Mouse (Mus musculus) kidney, adult 2 months (tissue): ENCODE data around the gene Fn1. TPM values are rescaled to one million over a fixed set of nuclear protein-coding genes. Genes with fewer than 3 reads are reported as not detected.
A peak's percentile ranks its signal among the peaks of the same experiment; 100 is the strongest.

Experiments
- DNase-seq: peaks from one replicate; pipeline ENCODE4 v3.0.0; 2021
- H3K27ac ChIP-seq: fragments of 200-500 bp; 2 replicates; pipeline ENCODE4 v1.5.1; 2012; ENCODE audit warnings: low read depth, low read length, control low read depth, inconsistent platforms; ENCODE audit not compliant: insufficient read depth
- H3K27me3 ChIP-seq: fragments of 200-500 bp; replicated peaks from 2 replicates; pipeline ENCODE4 v1.6.1; 2012; ENCODE audit warnings: mild to moderate bottlenecking, moderate library complexity, low read length, inconsistent platforms; ENCODE audit not compliant: control insufficient read depth, insufficient read depth
- H3K36me3 ChIP-seq: fragments of 200-500 bp; 2 replicates; pipeline ENCODE4 v1.6.1; 2012; ENCODE audit warnings: mild to moderate bottlenecking, moderate library complexity, low read length, inconsistent platforms; ENCODE audit not compliant: control insufficient read depth, insufficient read depth
- H3K4me1 ChIP-seq: fragments of 200-500 bp; 2 replicates; pipeline ENCODE4 v1.6.1; 2011; ENCODE audit warnings: low read length; ENCODE audit not compliant: control insufficient read depth, insufficient read depth
- H3K4me3 ChIP-seq: fragments of 200-500 bp; 2 replicates; pipeline ENCODE4 v1.5.1; 2011; ENCODE audit warnings: mild to moderate bottlenecking, low read depth, low read length, control low read depth; ENCODE audit not compliant: insufficient read depth
- CTCF ChIP-seq: fragments of 200-500 bp; conservative IDR thresholded peaks from 2 replicates; pipeline ENCODE4 v1.5.1; 2011; ENCODE audit warnings: low read depth, mild to moderate bottlenecking, control low read depth, low read length, moderate library complexity, mixed read lengths; ENCODE audit not compliant: insufficient read depth, insufficient read length
- POLR2A ChIP-seq: fragments of 200-500 bp; IDR thresholded peaks from one replicate; pipeline ENCODE4 v1.6.1; 2011; ENCODE audit warnings: low read depth, low read length, control low read depth
- WGBS: fragments of 180-500 bp; shearing (Covaris S2); methylation state at CpG from one replicate; pipeline ENCODE4 v1.1.7; 2018; 5-methylcytosine and 5-hydroxymethylcytosine counted together
- polyA plus RNA-seq: library from polyadenylated mRNA; depleted of rRNA; stranded (reverse); fragments of >200 nt; gene quantifications from 2 replicates; pipeline ENCODE4 v1.2.3, GENCODE M21; 2012

Gene Fn1
- polyA plus RNA-seq, 1 experiment = 47.3 TPM

DNA sequence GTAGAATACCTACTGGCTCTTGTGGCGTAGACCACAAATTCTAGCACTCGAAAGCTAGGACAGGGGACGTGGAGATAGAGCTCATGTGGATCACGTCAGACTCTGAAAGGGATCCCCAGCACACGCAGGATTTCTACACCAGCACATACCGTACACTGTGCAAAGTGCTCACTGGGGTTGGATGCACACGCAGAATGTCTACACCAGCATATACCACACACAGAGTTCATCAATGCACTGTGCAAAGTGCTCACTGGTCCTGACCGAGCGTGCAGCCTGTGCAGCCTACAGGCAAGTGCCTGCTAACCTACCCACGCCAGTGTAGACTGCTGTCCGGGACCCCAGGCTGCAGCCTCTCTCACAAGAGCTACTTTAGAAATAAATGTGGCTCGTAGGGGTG is 72.6 kb downstream of the Fn1 start:
- DNase-seq = no peak
- Histone ChIP-seq H3K27me3 (no peaks in the 10 kb centered on the region), H3K4me3 (no peak overlapping the region), H3K4me1 (no peaks in the 10 kb centered on the region; the same call in 1 of the 2 replicates), H3K27ac (no peak overlapping the region), H3K36me3 (peaks cover 1% of the 10 kb centered on the region; the same call in 1 of the 2 replicates)
- 94% methylated on average over 12 of the region's 12 CpGs for WGBS
- no peak for TF ChIP-seq POLR2A
- TF ChIP-seq CTCF = no peak

DNA sequence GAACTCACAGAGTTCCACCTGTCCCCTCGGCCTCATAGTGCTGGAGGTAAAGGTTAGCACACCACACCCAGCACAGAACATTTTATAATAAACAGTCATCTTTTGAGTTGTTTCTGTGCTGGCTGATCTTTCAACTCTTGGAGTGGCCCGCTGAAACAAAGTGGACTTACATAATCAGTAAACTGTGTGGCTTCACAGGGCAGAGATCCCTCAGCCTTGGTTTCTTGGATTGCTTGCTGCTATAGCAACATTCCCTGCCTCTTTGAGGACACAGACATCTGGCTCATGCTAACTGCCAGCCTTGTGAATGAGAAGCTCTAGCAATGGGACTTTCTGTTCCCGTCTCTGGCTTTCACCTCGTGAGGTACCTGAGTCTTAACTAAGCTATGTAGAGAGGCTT is 73.5 kb downstream of the Fn1 start:
- TF ChIP-seq POLR2A = no peak
- no peak for TF ChIP-seq CTCF
- DNase-seq = peak; percentile 78

DNA sequence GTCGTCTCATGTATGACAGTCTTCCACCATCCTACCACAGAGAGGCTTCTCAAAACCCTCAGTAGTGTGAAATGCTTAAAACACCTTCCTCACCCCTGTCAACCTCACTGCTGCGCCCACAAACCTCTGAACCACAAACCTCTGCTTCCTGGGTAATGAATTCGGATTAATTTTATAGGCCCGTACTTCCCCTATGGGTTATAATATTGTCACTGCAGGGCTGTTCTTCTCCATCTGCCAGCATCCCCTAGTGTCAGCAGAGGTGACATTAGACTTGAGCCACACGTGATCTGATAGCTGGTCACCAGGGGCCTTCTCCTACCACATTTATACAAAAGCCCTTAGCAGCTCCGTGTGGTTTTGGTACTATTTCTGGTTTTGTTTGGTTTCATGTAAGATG is 76.2 kb downstream of the Fn1 start:
- Histone ChIP-seq H3K4me3 (no peak overlapping the region), H3K27ac (no peak overlapping the region), H3K4me1 (no peaks in the 10 kb centered on the region; the same call in 1 of the 2 replicates), H3K36me3 (peaks cover 1% of the 10 kb centered on the region; the same call in 1 of the 2 replicates), H3K27me3 (no peaks in the 10 kb centered on the region)
- 91% methylated on average over 6 of the region's 6 CpGs for WGBS
- DNase-seq = no peak
- no peak for TF ChIP-seq CTCF
- TF ChIP-seq POLR2A = no peak

More for the DNA sequence above, 73.5 kb downstream of the Fn1 start:
- Histone ChIP-seq H3K4me1 (no peaks in the 10 kb centered on the region; the same call in 1 of the 2 replicates), H3K27ac (no peak overlapping the region), H3K4me3 (no peak overlapping the region), H3K36me3 (peaks cover 1% of the 10 kb centered on the region; the same call in 1 of the 2 replicates), H3K27me3 (no peaks in the 10 kb centered on the region)
- 58% methylated on average over 4 of the region's 4 CpGs for WGBS

GRCm38 (mm10) chr1:71575987-71576386 is 77.0 kb downstream of the Fn1 start:
- TF ChIP-seq POLR2A (no peak), CTCF (no peak)
- peaks cover 3% of the 10 kb centered on the region; the same call in 1 of the 2 replicates for H3K36me3 ChIP-seq
- H3K4me3 ChIP-seq = no peak overlapping the region
- H3K27ac ChIP-seq = no peak overlapping the region
- no peaks in the 10 kb centered on the region for H3K27me3 ChIP-seq
- 82% methylated on average over 7 of the region's 7 CpGs for WGBS
- no peaks in the 10 kb centered on the region; the same call in 1 of the 2 replicates for H3K4me1 ChIP-seq
- DNase-seq = peak; percentile 21

DNA sequence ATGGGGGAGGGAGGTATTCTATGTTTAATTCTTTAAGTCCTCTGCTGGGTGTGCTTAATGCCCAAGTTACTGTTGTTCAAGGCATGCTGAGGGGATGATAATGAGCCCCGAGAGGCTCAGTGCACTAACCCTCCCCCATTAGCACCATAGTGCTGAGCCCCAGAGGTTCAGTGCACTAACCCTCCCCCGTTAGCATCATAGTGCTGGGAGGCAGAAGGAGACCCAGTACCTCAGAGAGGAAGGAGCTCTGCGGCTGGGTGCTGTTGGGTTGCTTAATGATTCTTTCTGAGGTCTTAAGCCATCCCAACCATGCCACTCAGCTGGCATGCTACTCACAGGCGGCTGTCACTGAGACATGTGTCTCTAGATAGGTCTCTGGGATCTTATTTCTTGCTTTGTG is 82.9 kb downstream of the Fn1 start:
- peaks cover 5% of the 10 kb centered on the region for H3K36me3 ChIP-seq
- WGBS = 83% methylated on average over 4 of the region's 4 CpGs
- H3K4me3 ChIP-seq = no peak overlapping the region

GRCm38 (mm10) chr1:71567884-71568605 is 85.0 kb downstream of the Fn1 start:
- no peaks in the 10 kb centered on the region for H3K27me3 ChIP-seq
- H3K36me3 ChIP-seq = peaks cover 5% of the 10 kb centered on the region
- 86% methylated on average over 16 of the region's 16 CpGs for WGBS
- H3K27ac ChIP-seq = no peak overlapping the region
- DNase-seq = no peak
- TF ChIP-seq POLR2A (no peak), CTCF (no peak)
- no peak overlapping the region for H3K4me3 ChIP-seq
- no peaks in the 10 kb centered on the region for H3K4me1 ChIP-seq

More for the DNA sequence above, 82.9 kb downstream of the Fn1 start:
- H3K4me1 ChIP-seq = no peaks in the 10 kb centered on the region
- TF ChIP-seq POLR2A (no peak), CTCF (no peak)
- no peak overlapping the region for H3K27ac ChIP-seq
- no peaks in the 10 kb centered on the region for H3K27me3 ChIP-seq
- DNase-seq = no peak

DNA sequence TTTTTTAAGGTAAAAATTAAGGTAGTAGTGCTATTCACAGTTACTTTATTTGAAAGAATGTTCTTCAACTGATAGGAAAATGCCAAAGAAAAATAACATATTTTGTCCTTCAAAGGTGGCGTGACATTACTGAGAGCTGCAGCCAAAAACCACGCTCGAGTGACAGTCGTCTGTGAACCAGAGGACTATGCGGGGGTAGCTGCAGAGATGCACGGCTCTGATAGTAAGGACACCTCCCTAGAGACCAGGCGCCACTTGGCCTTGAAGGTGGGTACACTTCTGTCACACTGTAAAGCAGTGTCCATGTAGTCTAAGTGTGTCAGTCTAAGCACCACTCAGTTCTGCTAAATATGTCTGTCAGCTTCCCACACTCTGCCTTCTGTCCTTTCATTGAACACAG is 88.7 kb downstream of the Fn1 start:
- H3K27ac ChIP-seq = no peak overlapping the region
- TF ChIP-seq POLR2A (no peak), CTCF (no peak)
- no peak for DNase-seq
- H3K36me3 ChIP-seq = peaks cover 2% of the 10 kb centered on the region
- no peaks in the 10 kb centered on the region for H3K27me3 ChIP-seq
- 90% methylated on average over 7 of the region's 7 CpGs for WGBS
- H3K4me1 ChIP-seq = no peaks in the 10 kb centered on the region
- no peak overlapping the region for H3K4me3 ChIP-seq
